Mouse (Mus musculus): ENCODE measurements around the gene Aifm2. TPM values are rescaled to one million over a fixed set of nuclear protein-coding genes. Genes with fewer than 3 reads are reported as not detected.
A peak's percentile ranks its signal among the peaks of the same experiment; 100 is the strongest.

Aifm2 gene
- polyA plus RNA-seq, 1 experiment from 2014 or later, result 23.1 TPM

DNA sequence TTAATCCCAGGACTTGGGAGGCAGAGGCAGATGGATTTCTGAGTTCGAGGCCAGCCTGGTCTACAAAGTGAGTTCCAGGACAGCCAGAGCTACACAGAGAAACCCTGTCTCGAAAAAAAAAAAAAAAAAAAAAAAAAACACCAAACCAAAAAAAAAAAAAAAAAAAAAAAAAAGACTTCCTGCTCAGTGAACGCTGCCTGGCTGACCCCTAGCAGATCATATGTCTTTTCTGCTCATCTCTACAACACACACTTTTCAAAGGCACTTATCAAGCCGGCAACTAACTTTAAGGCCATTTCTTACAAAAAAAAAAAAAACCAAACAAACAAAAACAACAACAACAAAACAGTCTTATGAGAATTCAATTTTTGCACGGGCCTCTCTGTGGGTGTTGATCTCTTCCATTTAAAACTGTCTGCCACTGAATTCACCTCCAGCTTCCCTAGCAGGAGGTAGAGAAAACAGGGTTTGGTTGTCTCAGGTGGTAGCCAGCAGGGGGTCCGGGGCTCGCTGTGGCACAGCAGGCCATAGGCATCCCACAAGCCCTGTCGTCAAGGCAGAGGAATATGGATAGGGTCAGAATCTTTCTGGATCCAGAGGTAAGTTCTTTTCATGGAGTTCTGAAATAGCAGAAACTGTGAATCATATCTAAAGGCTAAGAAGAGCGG, 66.5 kb downstream of the Aifm2 start:
- H3K27ac ChIP-seq (replicated peaks in 1 of 2; ENCODE audit: control insufficient read depth in 1 of 2, insufficient read depth in 1 of 2, low read depth in 2 of 2, low read length in 2 of 2), result no peak overlapping the region
- peaks cover 6% of the 10 kb centered on the region in 2 experiments; a peak in 3 of 4 replicates for H3K4me1 ChIP-seq (ENCODE audit: control insufficient read depth in 2 of 2, insufficient read depth in 2 of 2, low read length in 2 of 2)
- H3K36me3 ChIP-seq (ENCODE audit: control insufficient read depth, insufficient read depth, low read length), result no peaks in the 10 kb centered on the region
- H3K27me3 ChIP-seq (ENCODE audit: control insufficient read depth, insufficient read depth, low read length), result no peaks in the 10 kb centered on the region
- H3K4me3 ChIP-seq (ENCODE audit: control insufficient read depth in 1 of 2, insufficient read depth in 1 of 2, low read depth in 1 of 2, low read length in 2 of 2), result no peak overlapping the region
- H3K9me3 ChIP-seq (ENCODE audit: control insufficient read depth, low read length), result no peaks in the 10 kb centered on the region
- H3K4me2 ChIP-seq (ENCODE audit: low read length), result no peak overlapping the region
- no peak overlapping the region for H3K9ac ChIP-seq (ENCODE audit: low read length)
- 48% methylated on average over 8 of the region's 9 CpGs for WGBS
- ATAC-seq (ENCODE audit: insufficient number of reproducible peaks, insufficient read depth, low FRiP score, low read depth), result no peak

DNA sequence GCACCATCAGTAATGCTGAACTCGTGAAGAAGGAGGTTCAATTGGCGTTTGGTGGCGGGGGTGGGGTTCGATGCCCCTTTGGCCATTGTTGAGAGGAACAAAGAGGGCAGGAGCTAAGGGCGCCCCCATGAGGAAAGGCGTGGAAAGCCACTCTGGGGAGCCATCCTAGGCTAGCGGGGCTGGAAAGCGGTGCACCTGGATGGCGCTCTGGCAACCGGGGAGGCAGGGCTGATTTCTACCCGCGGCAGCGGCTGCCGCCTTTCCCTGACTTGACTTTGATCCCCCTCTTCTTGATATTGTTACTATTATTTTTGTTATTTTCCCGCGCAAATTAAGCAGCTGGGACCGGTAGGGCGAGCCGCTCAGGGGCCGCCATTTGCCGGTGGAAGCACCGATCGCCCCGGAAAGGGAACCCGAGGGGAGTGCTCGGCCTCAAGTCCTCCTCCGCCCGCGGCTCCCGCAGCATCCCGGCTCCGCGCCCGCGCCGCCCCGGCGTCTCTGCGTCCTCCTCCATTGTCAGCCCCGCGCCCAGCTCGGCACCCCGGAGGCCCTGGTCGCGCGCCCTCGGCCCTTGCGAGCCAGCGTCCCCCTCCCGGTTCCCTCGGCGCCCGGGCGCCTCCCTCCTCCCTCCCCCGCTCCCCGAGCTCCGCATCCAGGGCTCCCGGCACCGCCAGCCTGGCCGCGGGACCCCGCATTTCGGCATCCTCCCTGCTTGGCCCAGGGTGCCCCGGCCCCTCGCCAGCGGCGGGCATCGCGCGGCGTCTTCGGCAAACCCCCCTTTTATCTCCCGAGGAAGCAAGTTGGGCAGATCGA, 67.9 kb downstream of the Aifm2 start:
- H3K36me3 ChIP-seq (ENCODE audit: control insufficient read depth, insufficient read depth, low read length), result no peaks in the 10 kb centered on the region
- no peaks in the 10 kb centered on the region for H3K9me3 ChIP-seq (ENCODE audit: control insufficient read depth, low read length)
- H3K4me1 ChIP-seq (ENCODE audit: control insufficient read depth in 2 of 2, insufficient read depth in 2 of 2, low read length in 2 of 2), result peaks cover 6% of the 10 kb centered on the region in 2 experiments; a peak in 3 of 4 replicates
- ATAC-seq (ENCODE audit: insufficient number of reproducible peaks, insufficient read depth, low FRiP score, low read depth), result peak; percentile 50
- H3K27me3 ChIP-seq (ENCODE audit: control insufficient read depth, insufficient read depth, low read length), result no peaks in the 10 kb centered on the region
- H3K4me2 ChIP-seq (ENCODE audit: low read length), result peak overlapping the region; percentile 91
- peak overlapping the region; percentile 93 for H3K9ac ChIP-seq (ENCODE audit: low read length)
- peak overlapping the region; percentile 75 to 93 for H3K4me3 ChIP-seq (ENCODE audit: control insufficient read depth in 1 of 2, insufficient read depth in 1 of 2, low read depth in 1 of 2, low read length in 2 of 2)
- under 1% methylated on average over 68 of the region's 74 CpGs for WGBS
- H3K27ac ChIP-seq (replicated peaks in 1 of 2; ENCODE audit: control insufficient read depth in 1 of 2, insufficient read depth in 1 of 2, low read depth in 2 of 2, low read length in 2 of 2), result peak overlapping the region; percentile 56 to 84

DNA sequence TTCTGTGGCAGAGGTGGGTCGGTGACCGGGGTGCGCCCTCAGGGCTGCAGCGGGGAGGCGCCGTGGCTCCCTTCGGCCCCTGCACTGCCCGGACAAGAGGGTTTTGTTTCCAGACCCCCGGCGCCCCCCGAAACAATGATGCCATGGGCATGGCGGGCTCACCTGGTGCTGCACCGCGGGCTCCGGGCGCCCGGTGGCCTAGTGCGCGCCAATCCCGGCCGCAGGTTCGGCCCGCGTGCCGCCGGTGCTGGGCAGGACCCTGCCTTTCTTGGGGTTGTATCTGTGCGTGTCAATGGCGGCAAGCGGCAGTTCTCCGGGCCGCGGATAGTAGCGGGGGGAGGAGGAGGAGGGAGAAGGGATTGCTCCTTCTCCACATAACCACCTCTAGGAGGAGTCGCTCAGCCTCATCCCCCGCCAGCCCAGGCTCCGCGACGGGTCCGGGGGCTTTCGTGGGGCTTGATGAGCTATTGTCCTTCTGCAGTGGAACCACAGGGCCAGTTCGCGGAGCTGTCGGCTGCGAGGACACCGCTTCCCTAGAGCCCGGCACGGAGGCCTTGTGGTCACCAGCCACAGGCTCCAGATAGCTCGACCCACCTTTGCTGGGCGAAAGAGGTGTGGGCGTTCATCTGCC, 68.7 kb downstream of the Aifm2 start, which contains the start of gene H2afy2:
H2afy2 (minus strand) TSS at position 527 of the 631 bp plus-strand sequence.
- peak within 1 kb of the TSS; percentile 56 to 84 for H3K27ac ChIP-seq (replicated peaks in 1 of 2; ENCODE audit: control insufficient read depth in 1 of 2, insufficient read depth in 1 of 2, low read depth in 2 of 2, low read length in 2 of 2)
- WGBS, result under 1% methylated on average over 50 of the region's 50 CpGs
- H3K9me3 ChIP-seq (ENCODE audit: control insufficient read depth, low read length), result no peaks in the 10 kb centered on the region
- peak within 1 kb of the TSS; percentile 75 to 93 for H3K4me3 ChIP-seq (ENCODE audit: control insufficient read depth in 1 of 2, insufficient read depth in 1 of 2, low read depth in 1 of 2, low read length in 2 of 2)
- no peaks in the 10 kb centered on the region for H3K36me3 ChIP-seq (ENCODE audit: control insufficient read depth, insufficient read depth, low read length)
- no peaks in the 10 kb centered on the region for H3K27me3 ChIP-seq (ENCODE audit: control insufficient read depth, insufficient read depth, low read length)
- peak within 1 kb of the TSS; percentile 91 for H3K4me2 ChIP-seq (ENCODE audit: low read length)
- H3K4me1 ChIP-seq (ENCODE audit: control insufficient read depth in 2 of 2, insufficient read depth in 2 of 2, low read length in 2 of 2), result peaks cover 6% of the 10 kb centered on the region in 2 experiments; a peak in 3 of 4 replicates
- peak; percentile 72 for ATAC-seq (ENCODE audit: insufficient number of reproducible peaks, insufficient read depth, low FRiP score, low read depth)
- H3K9ac ChIP-seq (ENCODE audit: low read length), result peak within 1 kb of the TSS; percentile 93

DNA sequence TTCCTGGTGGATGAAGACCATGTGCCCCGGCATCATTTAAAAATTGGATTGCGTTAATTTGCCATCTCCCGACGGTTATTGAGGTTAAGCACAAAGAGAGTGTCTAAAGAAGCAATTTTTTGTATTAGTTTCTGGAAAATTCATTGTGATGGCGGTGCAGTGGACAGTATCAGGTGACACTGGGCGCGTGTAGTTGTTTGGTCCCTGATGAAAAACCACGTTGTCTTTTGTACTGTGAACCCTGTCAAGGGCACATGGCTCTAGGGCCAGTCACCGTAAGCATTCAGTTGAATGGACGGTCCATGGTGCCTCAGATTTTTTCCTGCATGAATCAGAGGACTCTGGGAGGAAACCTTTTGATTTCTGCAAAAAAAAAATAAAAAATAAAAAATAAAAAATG, 69.4 kb downstream of the Aifm2 start:
- Histone ChIP-seq H3K36me3 (ENCODE audit: control insufficient read depth, insufficient read depth, low read length) (no peaks in the 10 kb centered on the region), H3K9me3 (ENCODE audit: control insufficient read depth, low read length) (no peaks in the 10 kb centered on the region), H3K4me3 (ENCODE audit: control insufficient read depth in 1 of 2, insufficient read depth in 1 of 2, low read depth in 1 of 2, low read length in 2 of 2) (peak overlapping the region; percentile 75 to 93), H3K4me1 (ENCODE audit: control insufficient read depth in 2 of 2, insufficient read depth in 2 of 2, low read length in 2 of 2) (peaks cover 6% of the 10 kb centered on the region in 2 experiments; a peak in 3 of 4 replicates), H3K27ac (replicated peaks in 1 of 2; ENCODE audit: control insufficient read depth in 1 of 2, insufficient read depth in 1 of 2, low read depth in 2 of 2, low read length in 2 of 2) (no peak overlapping the region), H3K27me3 (ENCODE audit: control insufficient read depth, insufficient read depth, low read length) (no peaks in the 10 kb centered on the region), H3K9ac (ENCODE audit: low read length) (peak overlapping the region; percentile 93), H3K4me2 (ENCODE audit: low read length) (peak overlapping the region; percentile 91)
- WGBS, result 38% methylated on average over 10 of the region's 10 CpGs
- no peak for ATAC-seq (ENCODE audit: insufficient number of reproducible peaks, insufficient read depth, low FRiP score, low read depth)

DNA sequence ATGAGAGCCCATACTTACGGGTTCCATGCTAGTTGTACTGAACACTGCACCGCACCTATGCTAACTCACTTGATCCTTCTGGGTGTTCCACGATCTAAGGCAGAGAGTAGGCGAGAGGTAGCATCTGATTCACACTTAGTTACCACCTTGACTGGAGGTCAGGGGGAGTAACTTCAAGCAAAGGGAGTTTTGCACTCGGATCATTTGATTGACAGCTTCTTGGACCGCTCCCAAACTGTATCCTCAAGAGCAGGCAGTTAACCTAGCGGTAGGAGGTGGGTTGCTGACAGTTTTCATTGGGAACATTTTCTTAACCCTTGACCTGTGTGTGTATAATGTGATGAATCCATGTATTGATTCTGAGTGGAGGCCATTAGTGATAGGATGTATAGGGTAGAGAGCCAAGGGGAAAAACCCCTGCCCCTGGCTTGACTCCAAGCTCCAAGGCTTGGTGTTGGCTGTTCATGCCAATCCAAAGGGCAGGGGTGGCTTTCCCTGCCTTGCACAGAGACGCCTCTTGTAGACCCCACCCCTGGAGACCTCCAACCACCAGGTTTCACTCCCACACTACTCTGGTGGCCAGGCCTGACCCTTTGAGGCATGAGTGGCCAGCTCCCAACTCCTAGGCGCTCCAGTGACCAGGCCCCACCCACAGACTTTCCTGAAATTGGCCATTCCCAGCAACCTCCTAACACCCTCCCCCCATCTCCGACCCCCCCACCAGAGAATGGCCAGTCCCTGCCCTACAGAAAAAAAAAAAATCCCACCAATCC, 72.7 kb downstream of the Aifm2 start:
- Histone ChIP-seq H3K27me3 (ENCODE audit: control insufficient read depth, insufficient read depth, low read length) (no peaks in the 10 kb centered on the region), H3K4me3 (ENCODE audit: control insufficient read depth in 1 of 2, insufficient read depth in 1 of 2, low read depth in 1 of 2, low read length in 2 of 2) (no peak overlapping the region), H3K27ac (replicated peaks in 1 of 2; ENCODE audit: control insufficient read depth in 1 of 2, insufficient read depth in 1 of 2, low read depth in 2 of 2, low read length in 2 of 2) (no peak overlapping the region), H3K36me3 (ENCODE audit: control insufficient read depth, insufficient read depth, low read length) (no peaks in the 10 kb centered on the region), H3K4me1 (ENCODE audit: control insufficient read depth in 2 of 2, insufficient read depth in 2 of 2, low read length in 2 of 2) (no peaks in the 10 kb centered on the region; a peak in 2 of 4 replicates), H3K9ac (ENCODE audit: low read length) (no peak overlapping the region), H3K4me2 (ENCODE audit: low read length) (no peak overlapping the region), H3K9me3 (ENCODE audit: control insufficient read depth, low read length) (no peaks in the 10 kb centered on the region)
- 70% methylated on average over 10 of the region's 10 CpGs for WGBS
- no peak for ATAC-seq (ENCODE audit: insufficient number of reproducible peaks, insufficient read depth, low FRiP score, low read depth)

DNA sequence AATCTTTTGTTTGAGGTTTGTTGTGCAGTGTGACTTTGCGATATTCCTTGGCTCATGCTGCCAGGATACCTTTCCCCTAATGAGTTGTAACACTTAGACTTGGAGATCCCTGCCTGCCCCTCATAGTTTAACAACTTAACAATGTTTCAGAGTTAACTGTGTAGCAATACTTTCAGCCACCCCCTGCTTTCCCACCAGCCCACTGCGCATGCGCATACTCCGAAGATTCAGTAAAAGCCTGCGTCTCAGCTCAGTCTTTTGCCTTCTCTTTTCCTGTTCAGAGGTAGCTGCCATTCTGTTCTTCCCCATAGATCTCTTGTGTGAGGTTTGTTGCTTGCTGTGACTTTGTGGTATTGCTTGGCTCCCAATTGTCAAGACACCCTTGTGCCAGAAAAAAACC, 73.4 kb downstream of the Aifm2 start:
- Histone ChIP-seq H3K4me1 (ENCODE audit: control insufficient read depth in 2 of 2, insufficient read depth in 2 of 2, low read length in 2 of 2) (no peaks in the 10 kb centered on the region; a peak in 2 of 4 replicates), H3K4me3 (ENCODE audit: control insufficient read depth in 1 of 2, insufficient read depth in 1 of 2, low read depth in 1 of 2, low read length in 2 of 2) (no peak overlapping the region), H3K9ac (ENCODE audit: low read length) (no peak overlapping the region), H3K4me2 (ENCODE audit: low read length) (no peak overlapping the region), H3K27me3 (ENCODE audit: control insufficient read depth, insufficient read depth, low read length) (no peaks in the 10 kb centered on the region), H3K27ac (replicated peaks in 1 of 2; ENCODE audit: control insufficient read depth in 1 of 2, insufficient read depth in 1 of 2, low read depth in 2 of 2, low read length in 2 of 2) (no peak overlapping the region), H3K9me3 (ENCODE audit: control insufficient read depth, low read length) (no peaks in the 10 kb centered on the region), H3K36me3 (ENCODE audit: control insufficient read depth, insufficient read depth, low read length) (no peaks in the 10 kb centered on the region)
- ATAC-seq (ENCODE audit: insufficient number of reproducible peaks, insufficient read depth, low FRiP score, low read depth), result no peak
- 95% methylated on average over 5 of the region's 5 CpGs for WGBS

All from heart, embryonic 14.5 days (tissue).